Mouse (Mus musculus): Measurements from ENCODE around the gene Mmel1. TPM values are rescaled to one million over a fixed set of nuclear protein-coding genes. Genes with fewer than 3 reads are reported as not detected.

The Mmel1 gene
- polyA plus RNA-seq, 1 experiment = 0.52 TPM

GRCm38 (mm10) chr4:154864271-154864771, 5.1 kb upstream of the Mmel1 start:
- Histone ChIP-seq H3ac (ENCODE audit: control insufficient read depth, insufficient read length) (no peak overlapping the region), H3K27me3 (ENCODE audit: control insufficient read depth, insufficient read depth, insufficient read length) (peaks cover 31% of the 10 kb centered on the region), H3K36me3 (ENCODE audit: control insufficient read depth, insufficient read depth) (no peaks in the 10 kb centered on the region), H3K4me2 (ENCODE audit: low read depth) (peak overlapping the region; percentile 18), H3K79me2 (ENCODE audit: control insufficient read depth, insufficient read depth) (no peaks in the 10 kb centered on the region), H3K4me3 (no peak overlapping the region)
- no peak for TF ChIP-seq E2F4 (IDR thresholded peaks at IDR 0.05; ENCODE audit: insufficient read depth)
- TF ChIP-seq TCF12 (IDR thresholded peaks at IDR 0.05; ENCODE audit: insufficient read depth, poor library complexity, severe bottlenecking) = no peak
- no peak for TF ChIP-seq CEBPB (IDR thresholded peaks at IDR 0.05; ENCODE audit: insufficient read depth, poor library complexity, severe bottlenecking)
- TF ChIP-seq MAX (IDR thresholded peaks at IDR 0.05; ENCODE audit: low read depth) = no peak
- TF ChIP-seq REST (IDR thresholded peaks at IDR 0.05; ENCODE audit: insufficient read depth, insufficient read length) = no peak
- TF ChIP-seq SRF (IDR thresholded peaks at IDR 0.05; ENCODE audit: control insufficient read depth, insufficient read length, low read depth) = no peak
- no peak for TF ChIP-seq POLR2A (IDR thresholded peaks at IDR 0.05; ENCODE audit: insufficient read length, low read depth)
- no peak for TF ChIP-seq MYOG (IDR thresholded peaks at IDR 0.05; ENCODE audit: control insufficient read depth in 1 of 3, insufficient read depth in 1 of 3, insufficient read length in 2 of 3, low read depth in 2 of 3)
- no peak for TF ChIP-seq USF1 (IDR thresholded peaks at IDR 0.05; ENCODE audit: low read depth)
- no peak for TF ChIP-seq TCF3 (IDR thresholded peaks at IDR 0.05; ENCODE audit: insufficient read length, low read depth)
- no peak for TF ChIP-seq POLR2AphosphoS2 (IDR thresholded peaks at IDR 0.05; ENCODE audit: insufficient read length, low read depth)
- no peak for TF ChIP-seq MYOD1 (IDR thresholded peaks at IDR 0.05; ENCODE audit: control insufficient read depth in 1 of 3, insufficient read length in 2 of 3, low read depth in 2 of 3)

DNA sequence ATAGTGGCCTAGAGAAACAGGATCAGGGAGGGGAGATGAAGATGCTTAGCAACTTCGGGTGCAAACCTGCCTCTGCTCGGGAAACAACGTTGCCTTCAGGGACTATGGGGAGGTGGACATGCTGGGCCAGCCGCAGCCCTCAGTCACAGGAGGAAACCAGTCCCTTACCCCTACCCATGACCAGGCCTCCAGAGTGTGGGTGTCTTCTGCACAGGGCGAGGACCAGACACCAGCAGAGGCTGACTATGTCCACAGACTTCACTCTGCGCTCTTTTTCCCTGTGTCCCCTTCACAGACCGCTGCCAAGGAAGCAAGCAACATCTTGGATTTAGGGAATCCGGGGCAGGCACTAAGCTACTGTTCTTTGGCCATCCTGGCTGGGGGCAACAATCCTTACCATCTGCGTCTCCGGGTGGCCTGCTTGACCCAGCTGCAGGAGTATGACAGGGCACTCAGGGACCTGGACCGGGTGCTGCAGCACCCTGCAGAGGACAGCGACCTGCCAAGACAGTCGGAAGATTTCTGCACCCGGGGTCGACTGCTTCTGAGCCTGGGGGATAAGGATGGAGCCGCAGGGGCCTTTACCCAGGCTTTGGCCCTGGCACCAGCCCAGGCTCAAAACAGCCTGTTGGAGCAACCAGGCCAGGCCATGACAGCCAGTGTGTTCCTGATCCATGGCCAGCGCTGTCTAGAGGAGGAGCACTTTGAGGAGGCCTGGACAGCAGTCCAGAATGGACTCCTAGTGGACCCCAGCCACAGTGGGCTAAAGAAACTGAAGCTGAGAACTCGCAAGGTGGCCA, 4.2 kb upstream of the Mmel1 start:
- no peak for TF ChIP-seq CEBPB (IDR thresholded peaks at IDR 0.05; ENCODE audit: insufficient read depth, poor library complexity, severe bottlenecking)
- no peak for TF ChIP-seq REST (IDR thresholded peaks at IDR 0.05; ENCODE audit: insufficient read depth, insufficient read length)
- no peak for TF ChIP-seq MYOD1 (IDR thresholded peaks at IDR 0.05; ENCODE audit: control insufficient read depth in 1 of 3, insufficient read length in 2 of 3, low read depth in 2 of 3)
- TF ChIP-seq TCF12 (IDR thresholded peaks at IDR 0.05; ENCODE audit: insufficient read depth, poor library complexity, severe bottlenecking) = no peak
- no peak for TF ChIP-seq E2F4 (IDR thresholded peaks at IDR 0.05; ENCODE audit: insufficient read depth)
- no peak for TF ChIP-seq SRF (IDR thresholded peaks at IDR 0.05; ENCODE audit: control insufficient read depth, insufficient read length, low read depth)
- TF ChIP-seq TCF3 (IDR thresholded peaks at IDR 0.05; ENCODE audit: insufficient read length, low read depth) = no peak
- no peak for TF ChIP-seq MYOG (IDR thresholded peaks at IDR 0.05; ENCODE audit: control insufficient read depth in 1 of 3, insufficient read depth in 1 of 3, insufficient read length in 2 of 3, low read depth in 2 of 3)
- no peak for TF ChIP-seq POLR2A (IDR thresholded peaks at IDR 0.05; ENCODE audit: insufficient read length, low read depth)
- no peak for TF ChIP-seq POLR2AphosphoS2 (IDR thresholded peaks at IDR 0.05; ENCODE audit: insufficient read length, low read depth)
- no peak for TF ChIP-seq USF1 (IDR thresholded peaks at IDR 0.05; ENCODE audit: low read depth)
- no peak for TF ChIP-seq MAX (IDR thresholded peaks at IDR 0.05; ENCODE audit: low read depth)
- H3K4me3 ChIP-seq = no peak overlapping the region
- H3K27me3 ChIP-seq (ENCODE audit: control insufficient read depth, insufficient read depth, insufficient read length) = peaks cover 26% of the 10 kb centered on the region
- no peak overlapping the region for H3ac ChIP-seq (ENCODE audit: control insufficient read depth, insufficient read length)
- H3K4me2 ChIP-seq (ENCODE audit: low read depth) = peak overlapping the region; percentile 18
- H3K79me2 ChIP-seq (ENCODE audit: control insufficient read depth, insufficient read depth) = no peaks in the 10 kb centered on the region
- H3K36me3 ChIP-seq (ENCODE audit: control insufficient read depth, insufficient read depth) = no peaks in the 10 kb centered on the region

DNA sequence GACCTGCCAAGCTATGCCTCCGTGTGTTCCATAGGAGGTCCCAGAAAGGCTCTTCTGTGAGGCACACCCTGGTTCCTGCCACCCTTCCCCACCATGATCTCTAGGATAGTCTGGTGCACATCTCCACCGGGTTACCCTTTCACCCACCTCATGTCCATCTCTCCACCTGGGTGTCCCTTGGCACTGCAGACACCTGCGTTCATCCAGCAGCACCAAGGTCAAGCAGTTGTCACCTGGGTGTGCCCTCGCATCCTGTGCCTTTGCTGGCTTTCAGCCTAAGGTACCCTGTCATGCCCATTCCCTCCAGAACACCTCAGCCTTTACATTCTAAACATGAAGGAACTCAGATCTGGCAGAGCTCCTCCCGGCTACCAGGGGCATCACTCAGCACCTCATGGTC, 3.0 kb upstream of the Mmel1 start:
- TF ChIP-seq REST (IDR thresholded peaks at IDR 0.05; ENCODE audit: insufficient read depth, insufficient read length) = no peak
- Histone ChIP-seq H3K4me3 (no peak overlapping the region), H3K27me3 (ENCODE audit: control insufficient read depth, insufficient read depth, insufficient read length) (peaks cover 18% of the 10 kb centered on the region), H3K4me2 (ENCODE audit: low read depth) (no peak overlapping the region), H3K36me3 (ENCODE audit: control insufficient read depth, insufficient read depth) (no peaks in the 10 kb centered on the region), H3ac (ENCODE audit: control insufficient read depth, insufficient read length) (no peak overlapping the region), H3K79me2 (ENCODE audit: control insufficient read depth, insufficient read depth) (no peaks in the 10 kb centered on the region)

GRCm38 (mm10) chr4:154867257-154867656, 2.1 kb upstream of the Mmel1 start:
- H3K27me3 ChIP-seq (ENCODE audit: control insufficient read depth, insufficient read depth, insufficient read length) = peaks cover 19% of the 10 kb centered on the region
- no peak overlapping the region for H3K4me2 ChIP-seq (ENCODE audit: low read depth)
- no peak overlapping the region for H3K4me3 ChIP-seq
- H3ac ChIP-seq (ENCODE audit: control insufficient read depth, insufficient read length) = no peak overlapping the region
- no peaks in the 10 kb centered on the region for H3K36me3 ChIP-seq (ENCODE audit: control insufficient read depth, insufficient read depth)
- TF ChIP-seq USF1 (IDR thresholded peaks at IDR 0.05; ENCODE audit: low read depth) = no peak
- TF ChIP-seq TCF3 (IDR thresholded peaks at IDR 0.05; ENCODE audit: insufficient read length, low read depth) = no peak
- no peak for TF ChIP-seq MYOD1 (IDR thresholded peaks at IDR 0.05; ENCODE audit: control insufficient read depth in 1 of 3, insufficient read length in 2 of 3, low read depth in 2 of 3)
- no peak for TF ChIP-seq REST (IDR thresholded peaks at IDR 0.05; ENCODE audit: insufficient read depth, insufficient read length)
- TF ChIP-seq SRF (IDR thresholded peaks at IDR 0.05; ENCODE audit: control insufficient read depth, insufficient read length, low read depth) = no peak
- no peak for TF ChIP-seq POLR2A (IDR thresholded peaks at IDR 0.05; ENCODE audit: insufficient read length, low read depth)
- no peak for TF ChIP-seq POLR2AphosphoS2 (IDR thresholded peaks at IDR 0.05; ENCODE audit: insufficient read length, low read depth)
- TF ChIP-seq TCF12 (IDR thresholded peaks at IDR 0.05; ENCODE audit: insufficient read depth, poor library complexity, severe bottlenecking) = no peak
- no peak for TF ChIP-seq CEBPB (IDR thresholded peaks at IDR 0.05; ENCODE audit: insufficient read depth, poor library complexity, severe bottlenecking)
- TF ChIP-seq MYOG (IDR thresholded peaks at IDR 0.05; ENCODE audit: control insufficient read depth in 1 of 3, insufficient read depth in 1 of 3, insufficient read length in 2 of 3, low read depth in 2 of 3) = no peak
- no peak for TF ChIP-seq E2F4 (IDR thresholded peaks at IDR 0.05; ENCODE audit: insufficient read depth)
- TF ChIP-seq MAX (IDR thresholded peaks at IDR 0.05; ENCODE audit: low read depth) = no peak
- no peaks in the 10 kb centered on the region for H3K79me2 ChIP-seq (ENCODE audit: control insufficient read depth, insufficient read depth)
